ENCODE assay signal across 7 mouse cellular contexts in the genomic region with DNA sequence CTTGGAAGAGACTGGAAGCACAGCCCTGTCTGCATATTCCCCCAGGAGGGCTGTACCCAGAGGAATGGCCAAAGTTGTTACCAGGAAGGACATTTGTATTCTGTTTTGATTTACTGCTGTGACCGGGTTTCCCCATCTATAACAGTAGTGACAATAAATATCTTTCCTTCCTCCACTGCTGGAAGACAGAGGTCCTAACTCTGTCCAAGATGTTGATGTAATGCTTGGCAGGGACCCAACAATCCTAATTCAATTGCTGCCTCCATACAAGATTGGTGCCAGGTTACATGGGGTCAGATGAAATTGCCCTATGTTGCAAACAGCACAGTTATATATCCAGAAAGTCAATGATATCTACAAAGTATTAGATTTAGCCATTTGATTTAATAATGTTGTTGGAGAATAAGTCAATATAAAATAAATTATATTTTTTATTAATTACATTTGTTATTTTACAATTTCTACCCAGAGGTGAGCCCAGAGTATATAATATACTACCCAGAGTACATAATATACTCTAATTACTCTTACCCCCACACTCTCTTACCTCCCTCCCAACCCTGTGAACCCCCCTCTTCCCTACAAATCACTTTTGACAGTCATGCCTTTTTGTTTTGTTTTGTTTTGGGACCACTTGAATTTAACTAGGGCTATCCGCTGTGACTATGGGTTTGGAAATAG.
DNase-seq lines count a peak whose midpoint lies in the region.

No protein-coding gene starts in this region.

- peak; percentile 61 for DNase-seq in ovary, postnatal 14 days (ENCODE audit: low spot score)
- DNase-seq in ovary, postnatal 10 days (ENCODE audit: low spot score), result no peak
- DNase-seq in heart, adult 18-20 months, result peak; percentile 83 to 84
- DNase-seq in kidney, adult 8-10 months, result peak; percentile 34 to 63
- peak; percentile 80 for DNase-seq in skeletal muscle tissue, adult 2 months (ENCODE audit: low read depth, low spot score)
- no peak for DNase-seq in right cerebral cortex, postnatal 36 days (ENCODE audit: low spot score in 2 of 2)
- DNase-seq in frontal cortex, postnatal 25 days (ENCODE audit: low spot score in 2 of 2), result no peak

Comparison
In these comparisons a context has a peak if more than half of its experiments do, and no peak if none do; other contexts are left out.
1. DNase-seq: peak in ovary, postnatal 14 days (single experiment), heart, adult 18-20 months (2 of 2), kidney, adult 8-10 months (2 of 2) and skeletal muscle tissue, adult 2 months (single experiment); none in ovary, postnatal 10 days (single experiment), right cerebral cortex, postnatal 36 days (0 of 2) and frontal cortex, postnatal 25 days (0 of 2).